Mouse (Mus musculus) lung, postnatal 25 days (tissue): Measurements from ENCODE around the gene Nwd1.

ENCODE experiments used
- DNase-seq: peaks from one replicate; pipeline ENCODE4 v3.0.0; 2022; ENCODE audit warnings: low spot score

The Nwd1 gene

DNA sequence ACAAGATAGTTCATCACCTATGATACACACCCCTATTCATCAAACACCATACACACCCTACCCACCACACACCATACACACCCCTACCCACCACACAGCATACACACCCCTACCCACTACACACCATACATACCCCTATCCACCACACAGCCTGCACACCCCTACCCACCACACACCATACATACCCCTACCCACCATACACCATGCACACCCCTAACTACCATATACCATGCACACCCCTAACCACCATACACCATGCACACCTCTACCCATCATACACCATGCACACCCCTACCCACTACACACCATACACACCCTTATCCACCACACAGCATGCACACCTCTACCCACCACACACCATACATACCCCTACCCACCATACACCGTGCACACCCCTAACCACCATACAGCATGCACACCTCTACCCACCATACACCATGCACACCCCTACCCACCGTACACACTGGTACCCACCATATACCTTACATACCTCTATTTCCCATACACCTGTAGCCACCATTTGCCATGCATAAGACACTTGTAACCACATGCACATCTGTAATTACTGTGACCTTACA is 51.9 kb downstream of the Nwd1 start:
- no peak for DNase-seq

GRCm38 (mm10) chr8:72712569-72712968 is 66.1 kb downstream of the Nwd1 start:
- no peak for DNase-seq

DNA sequence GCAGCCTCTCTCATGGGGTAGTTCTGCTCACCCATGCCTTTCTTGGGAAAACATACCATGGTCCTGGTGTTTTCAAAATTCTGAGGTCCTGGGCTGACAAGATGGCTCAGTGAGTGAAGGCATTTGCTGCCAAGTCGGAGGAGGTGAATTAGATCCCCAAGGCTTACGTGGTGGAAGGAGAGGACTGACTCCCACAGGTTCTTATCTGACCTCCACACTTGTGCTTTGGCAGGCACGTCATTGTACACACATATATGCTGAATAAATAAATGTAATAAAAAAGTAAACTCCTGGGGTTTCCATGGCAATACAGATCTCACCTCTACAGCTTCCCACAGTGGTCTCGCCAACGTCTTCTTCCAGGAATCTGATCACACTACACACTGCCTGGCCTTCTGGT is 70.1 kb downstream of the Nwd1 start:
- DNase-seq: no peak

DNA sequence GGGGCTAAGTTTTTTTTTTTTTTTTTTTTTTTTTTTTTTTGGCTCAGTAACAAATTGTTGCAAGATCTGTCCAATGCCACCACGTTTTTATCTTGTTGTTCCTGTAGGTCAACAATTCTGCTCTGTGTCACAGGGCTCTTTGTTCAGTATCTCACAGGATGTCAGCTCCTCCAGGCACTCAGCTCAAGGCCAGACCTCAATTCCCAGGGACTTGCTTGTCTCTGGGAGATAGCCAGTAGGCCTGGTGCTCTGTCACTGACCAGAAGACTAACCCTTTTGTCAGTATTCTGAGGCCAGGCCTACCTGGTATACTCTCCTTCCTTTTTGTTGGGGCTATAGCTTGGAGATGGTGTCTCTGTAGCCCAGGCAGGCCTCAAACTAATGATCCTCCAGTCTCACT is 74.0 kb downstream of the Nwd1 start:
- DNase-seq: no peak

DNA sequence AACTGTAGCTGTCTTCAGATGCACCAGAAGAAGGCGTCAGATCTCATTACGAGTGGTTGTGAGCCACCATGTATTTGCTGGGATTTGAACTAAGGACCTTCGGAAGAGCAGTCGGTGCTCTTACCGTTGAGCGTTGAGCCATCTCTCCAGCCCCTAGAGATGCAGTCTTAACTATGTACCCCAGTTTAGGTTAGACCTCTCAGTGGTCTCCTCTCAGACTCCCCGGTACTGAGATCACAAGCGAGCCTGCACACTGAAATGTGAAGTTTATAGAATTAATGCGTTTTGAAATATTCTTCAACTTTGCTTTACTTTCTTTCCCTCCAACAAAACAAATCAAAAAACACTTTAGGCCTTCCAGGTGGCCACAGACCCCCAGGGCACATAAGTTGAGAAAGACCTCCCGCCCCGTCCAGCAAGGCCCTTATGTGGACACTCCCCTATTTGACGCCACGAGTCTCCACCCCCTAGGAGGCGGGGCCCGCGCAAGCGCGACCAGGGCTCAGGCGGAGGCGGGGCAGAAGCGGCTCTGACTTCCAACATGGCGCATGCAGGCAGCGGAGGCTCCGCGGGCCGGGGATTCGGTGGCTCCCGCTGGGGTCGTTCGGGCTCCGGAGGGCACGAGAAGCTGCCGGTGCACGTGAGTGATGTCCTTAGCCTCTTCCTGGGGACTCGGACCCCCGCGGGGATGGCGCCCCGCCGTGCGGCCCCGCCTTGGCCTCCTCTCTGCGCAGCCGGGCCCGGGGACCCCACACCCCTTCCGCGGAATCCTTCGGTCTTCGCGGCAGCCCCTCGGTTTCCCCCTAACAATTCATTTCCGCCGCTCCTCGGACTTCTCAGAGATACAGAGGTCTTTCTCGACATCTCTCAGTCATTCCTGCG is 76.5 kb downstream of the Nwd1 start, which contains the start of gene Sin3b:
TSS of gene Sin3b (plus strand) at position 517 of the 882 bp plus-strand sequence.
- peak; percentile 95 for DNase-seq

DNA sequence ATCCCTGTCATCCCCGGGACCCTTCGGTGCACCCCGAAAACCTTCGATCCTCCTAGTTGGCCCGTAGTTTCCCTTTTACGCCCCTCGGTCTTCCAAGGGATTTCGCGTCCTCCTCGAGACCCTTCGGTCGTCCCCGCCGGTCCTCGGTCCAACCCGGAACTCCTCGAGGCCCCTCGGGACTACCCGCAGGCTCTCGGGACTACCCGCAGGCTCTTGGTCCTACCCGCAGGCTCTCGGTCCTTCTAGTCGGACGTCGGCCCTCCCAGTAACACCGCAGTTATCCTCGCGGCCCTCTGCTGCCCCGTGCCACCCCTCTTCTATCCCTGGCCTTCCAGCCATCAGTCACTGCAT is 77.1 kb downstream of the Nwd1 start:
- peak; percentile 4 for DNase-seq

- no peak for DNase-seq
Measured at GRCm38 (mm10) chr8:72728636-72729035, 82.1 kb downstream of the Nwd1 start.

DNA sequence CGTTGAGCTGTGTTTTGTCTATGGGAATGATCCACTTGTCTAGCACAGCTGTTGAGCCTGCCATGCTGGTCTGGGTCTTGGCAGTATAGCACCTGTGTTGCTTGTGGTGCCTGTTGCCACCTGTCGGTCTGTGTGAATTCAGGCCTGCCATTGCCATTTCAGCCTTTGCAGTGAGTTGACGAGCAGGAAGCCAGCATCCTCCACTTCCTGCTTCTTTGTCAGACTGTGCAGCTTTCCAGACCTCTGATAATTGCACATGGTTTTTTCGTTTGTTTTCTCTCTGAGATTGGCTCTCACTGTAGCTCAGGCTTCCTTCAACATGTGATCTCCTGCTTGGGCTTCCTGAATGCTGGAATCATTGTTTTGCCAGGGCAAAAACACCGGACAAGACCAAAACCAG is 88.5 kb downstream of the Nwd1 start:
- DNase-seq: no peak

- DNase-seq: peak; percentile 8
Measured at GRCm38 (mm10) chr8:72736868-72737267, 90.4 kb downstream of the Nwd1 start.

- peak; percentile 38 for DNase-seq
Measured at GRCm38 (mm10) chr8:72746061-72746460, 99.5 kb downstream of the Nwd1 start.

GRCm38 (mm10) chr8:72749846-72750245 is 103.3 kb downstream of the Nwd1 start:
- no peak for DNase-seq

DNA sequence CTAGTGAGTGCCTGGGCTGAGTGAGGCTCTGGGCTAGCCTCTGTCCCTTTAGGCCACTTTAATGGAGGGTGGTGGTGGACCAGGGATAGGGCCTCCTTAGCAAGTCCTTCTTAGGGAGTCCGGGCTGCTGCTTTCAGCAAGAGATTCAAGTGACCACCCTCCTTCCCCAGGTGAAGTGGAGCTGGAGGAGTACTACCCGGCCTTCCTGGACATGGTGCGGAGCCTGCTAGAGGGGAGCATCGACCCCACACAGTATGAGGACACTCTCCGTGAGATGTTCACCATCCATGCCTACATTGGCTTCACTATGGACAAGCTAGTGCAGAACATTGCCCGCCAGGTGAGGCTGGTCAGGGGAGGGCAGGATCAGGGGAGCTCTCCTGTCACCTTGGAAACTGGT is 103.8 kb downstream of the Nwd1 start:
- no peak for DNase-seq

DNA sequence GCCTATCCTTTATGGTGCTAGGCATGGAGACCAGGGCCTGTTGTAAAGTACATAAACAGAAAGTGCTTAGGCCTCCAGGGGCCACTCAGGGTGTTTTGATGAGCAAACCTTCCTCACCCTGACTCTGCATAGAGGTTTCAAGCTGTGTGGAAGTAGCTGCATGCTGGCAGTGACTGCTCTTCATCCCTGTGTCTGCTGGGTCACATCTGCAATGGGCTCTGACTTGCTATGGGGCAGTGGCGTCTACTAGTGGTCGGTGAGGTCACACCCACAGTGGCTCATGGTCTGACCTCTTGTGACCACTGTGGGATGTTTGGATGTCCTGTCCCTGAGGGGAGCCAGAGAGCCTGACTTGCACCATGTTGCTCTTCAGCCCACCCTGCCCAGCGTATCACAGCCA is 104.6 kb downstream of the Nwd1 start:
- DNase-seq: no peak

GRCm38 (mm10) chr8:72752289-72752688 is 105.8 kb downstream of the Nwd1 start:
- DNase-seq: no peak

DNA sequence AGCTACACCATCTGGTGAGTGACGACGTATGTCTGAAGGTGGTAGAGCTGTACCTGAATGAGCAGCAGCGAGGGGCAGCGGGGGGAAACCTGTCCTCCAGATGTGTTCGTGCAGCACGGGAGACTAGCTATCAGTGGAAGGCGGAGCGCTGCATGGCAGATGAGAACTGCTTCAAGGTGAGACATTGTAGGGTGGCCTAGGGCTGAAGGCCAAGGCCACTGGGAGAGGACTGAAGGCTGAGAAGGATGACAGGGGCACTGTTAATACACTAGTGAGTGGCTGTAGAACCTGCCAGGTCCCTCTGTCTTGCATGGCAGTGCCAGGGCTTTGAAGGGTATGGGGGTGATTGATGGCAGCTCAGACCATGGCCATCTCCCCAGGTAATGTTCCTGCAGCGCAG is 106.7 kb downstream of the Nwd1 start:
- no peak for DNase-seq

DNA sequence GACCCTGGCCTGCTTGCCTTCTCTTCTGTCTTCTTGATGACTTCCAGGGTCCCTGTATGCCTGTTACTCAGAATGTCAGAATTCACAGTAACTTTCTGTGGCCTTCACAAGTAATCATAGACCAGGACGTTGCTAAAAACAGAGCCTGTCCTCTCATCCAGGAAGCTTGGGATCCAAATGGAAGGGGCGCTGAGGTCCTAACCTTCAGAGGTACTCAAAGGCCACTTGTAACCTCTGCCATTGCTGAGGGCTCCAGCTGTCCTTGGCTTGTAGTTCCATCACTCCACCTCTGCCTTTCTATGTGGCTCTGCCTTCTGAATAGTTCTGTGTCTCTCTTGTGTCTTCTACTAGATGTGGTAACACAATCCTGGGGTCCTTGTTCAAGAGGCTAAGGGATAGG is 107.3 kb downstream of the Nwd1 start:
- DNase-seq: no peak

GRCm38 (mm10) chr8:72756031-72756430 is 109.5 kb downstream of the Nwd1 start:
- DNase-seq: no peak

GRCm38 (mm10) chr8:72756771-72757390 is 110.4 kb downstream of the Nwd1 start:
- DNase-seq: no peak

- no peak for DNase-seq
Measured at GRCm38 (mm10) chr8:72757426-72758195, 111.1 kb downstream of the Nwd1 start.

DNA sequence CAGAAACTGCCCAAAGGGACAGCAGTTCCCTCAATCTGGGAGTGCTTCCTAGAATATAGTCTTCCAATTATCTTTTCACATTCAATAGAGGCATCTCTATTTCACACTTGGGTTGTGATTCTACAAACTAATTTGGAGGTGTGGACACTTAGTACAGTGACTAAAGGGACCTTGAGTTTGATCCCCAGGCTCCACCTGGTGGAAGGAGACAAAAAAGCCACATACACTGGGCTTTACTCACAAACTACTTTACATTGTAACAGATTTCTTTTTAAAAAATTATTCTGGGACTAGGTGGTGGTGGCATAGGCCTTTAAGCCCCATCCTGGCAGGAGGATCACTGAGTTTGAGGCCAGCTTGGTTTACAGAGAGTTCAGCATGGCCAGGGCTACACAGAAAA is 111.8 kb downstream of the Nwd1 start:
- DNase-seq: no peak

DNA sequence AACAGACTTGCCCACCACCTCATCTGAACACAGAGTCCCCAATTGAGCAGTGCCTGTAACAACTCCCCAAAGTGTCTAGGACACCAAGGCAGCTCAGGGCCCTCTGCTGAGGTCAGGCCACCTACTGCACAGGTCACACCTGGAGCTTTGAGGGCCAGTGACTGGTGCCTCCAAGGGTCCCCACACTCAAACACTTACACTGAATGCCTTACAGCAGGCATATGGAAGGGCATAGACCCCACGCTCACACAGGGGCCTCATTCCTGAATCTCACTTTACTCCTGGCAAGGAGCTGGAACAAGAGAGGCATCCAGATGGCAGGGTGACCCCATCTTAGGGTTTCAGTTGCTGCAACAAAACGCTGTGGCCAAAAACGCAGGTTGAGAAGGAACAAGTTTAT is 113.7 kb downstream of the Nwd1 start:
- no peak for DNase-seq

DNA sequence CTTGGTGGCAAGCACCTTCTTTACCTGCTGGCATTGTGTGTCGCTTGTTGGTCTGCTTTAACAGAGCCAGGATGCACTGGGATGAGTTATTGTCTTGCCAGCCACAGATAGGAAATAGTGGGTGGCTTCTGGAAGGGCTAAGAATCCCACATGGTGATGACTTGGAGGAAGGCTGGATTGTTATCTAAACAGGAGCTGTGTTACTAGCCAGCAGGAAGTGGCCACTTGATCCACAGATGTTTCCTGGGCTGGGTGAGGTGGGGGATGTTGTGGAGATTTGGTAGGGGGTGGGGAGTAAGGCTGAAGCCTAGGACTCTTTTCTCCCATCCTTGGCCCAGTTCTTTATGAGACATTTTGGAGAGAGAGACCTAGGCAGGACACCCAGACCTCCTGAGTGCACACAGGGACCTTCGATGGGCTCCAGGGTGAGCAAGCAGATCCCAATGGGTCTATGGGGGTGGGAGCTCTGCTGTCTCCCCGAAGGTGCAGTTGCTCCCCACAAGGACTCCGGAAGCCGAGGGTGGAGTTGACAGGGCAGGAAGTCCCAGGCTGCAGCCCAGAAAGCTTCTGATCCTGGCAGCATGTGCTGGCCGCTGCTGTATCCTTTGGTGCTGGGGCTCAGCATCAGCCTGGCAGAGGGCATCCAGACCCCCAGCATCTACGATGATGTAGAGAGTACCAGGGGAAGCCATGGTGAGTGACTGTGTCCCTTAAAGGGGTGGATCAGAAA is 115.0 kb downstream of the Nwd1 start, which contains the start of gene F2rl3:
TSS of gene F2rl3 (plus strand) at position 559 of the 730 bp plus-strand sequence.
- peak; percentile 6 for DNase-seq
